Mouse (Mus musculus) erythroblast, embryonic 14.5 days (primary cell): ENCODE data around the gene Cars2. TPM values are rescaled to one million over a fixed set of nuclear protein-coding genes. Genes with fewer than 3 reads are reported as not detected.

Source experiments
- H3K27me3 ChIP-seq: 2 replicates; pipeline ENCODE4 v1.6.1; 2012; ENCODE audit warnings: inconsistent platforms; ENCODE audit not compliant: control insufficient read depth
- H3K36me3 ChIP-seq: 2 replicates; pipeline ENCODE4 v1.6.1; 2012; ENCODE audit warnings: mild to moderate bottlenecking, inconsistent platforms; ENCODE audit not compliant: control insufficient read depth
- H3K4me1 ChIP-seq: 2 replicates; pipeline ENCODE4 v1.6.1; 2012; ENCODE audit warnings: inconsistent platforms; ENCODE audit not compliant: control insufficient read depth
- H3K4me3 ChIP-seq: replicated peaks from 2 replicates; pipeline ENCODE3; 2012; ENCODE audit warnings: moderate library complexity, mild to moderate bottlenecking, inconsistent platforms
- H3K9me3 ChIP-seq: 2 replicates; pipeline ENCODE4 v1.6.1; 2012; ENCODE audit warnings: low read length, inconsistent platforms, mixed read lengths; ENCODE audit not compliant: control insufficient read depth
- GATA1 ChIP-seq: IDR thresholded peaks from 2 replicates; pipeline ENCODE4 v1.6.1; 2012; ENCODE audit warnings: low read length, inconsistent platforms, mixed read lengths
- TAL1 ChIP-seq: IDR thresholded peaks from 3 replicates; pipeline ENCODE4 v1.6.1; 2012; ENCODE audit warnings: low read length, inconsistent platforms, mixed read lengths
- polyA plus RNA-seq: library from polyadenylated mRNA; stranded (reverse); fragments of >175 nt; gene quantifications from 2 replicates; pipeline ENCODE4 v1.2.3, GENCODE M21; 2012

Gene Cars2
- polyA plus RNA-seq = 2.0 and 2.3 TPM in 2 replicates

DNA sequence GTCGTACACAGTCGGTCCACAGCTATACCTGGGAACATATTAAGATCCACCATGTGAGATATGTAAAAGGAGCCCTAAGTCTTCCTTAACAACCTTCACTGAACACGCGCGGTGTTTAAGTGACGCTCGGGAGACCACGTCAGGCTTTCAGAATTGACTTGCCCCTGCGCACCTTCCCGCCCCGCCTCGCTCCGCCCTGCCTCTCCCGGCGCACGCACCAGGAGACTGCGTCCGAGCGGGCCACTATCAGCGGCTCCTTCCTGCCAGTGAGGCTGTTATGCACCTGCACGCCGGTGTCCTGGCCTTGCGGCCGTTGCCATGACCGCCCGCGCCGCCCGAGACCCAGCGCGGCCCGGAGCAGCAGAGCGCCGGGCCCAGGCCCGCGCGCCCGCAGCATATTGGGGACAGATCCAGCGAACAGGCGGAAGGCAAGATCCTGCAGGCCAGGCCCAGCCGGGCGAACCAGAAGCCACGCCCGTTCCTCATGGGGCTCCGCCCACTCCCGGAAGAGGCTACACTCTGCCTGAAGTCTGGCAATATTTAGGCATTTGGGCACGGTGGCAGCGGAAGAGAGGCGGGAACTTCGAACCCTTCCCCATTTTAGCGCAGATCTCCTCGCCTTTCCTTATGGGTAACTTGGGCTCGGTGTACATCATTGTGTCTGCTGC lies at the start of gene Cars2:
Gene Cars2, minus strand, starts transcription at position 503 of the 668 bp plus-strand sequence.
- TF ChIP-seq TAL1 = no peak
- no peak for TF ChIP-seq GATA1
- Histone ChIP-seq H3K4me3 (peak within 1 kb of the TSS; percentile 84), H3K9me3 (no peaks in the 10 kb centered on the region), H3K27me3 (no peaks in the 10 kb centered on the region), H3K36me3 (peaks cover 18% of the 10 kb centered on the region), H3K4me1 (peaks cover 52% of the 10 kb centered on the region)

- H3K4me3 ChIP-seq = no peak overlapping the region
- TF ChIP-seq TAL1 (no peak), GATA1 (no peak)
- H3K36me3 ChIP-seq = no peaks in the 10 kb centered on the region
- peaks cover 5% of the 10 kb centered on the region for H3K9me3 ChIP-seq
- H3K27me3 ChIP-seq = no peaks in the 10 kb centered on the region
- H3K4me1 ChIP-seq = peaks cover 8% of the 10 kb centered on the region
These were observed 42.8 kb upstream of the Cars2 start for GRCm38 (mm10) chr8:11593222-11593884.

DNA sequence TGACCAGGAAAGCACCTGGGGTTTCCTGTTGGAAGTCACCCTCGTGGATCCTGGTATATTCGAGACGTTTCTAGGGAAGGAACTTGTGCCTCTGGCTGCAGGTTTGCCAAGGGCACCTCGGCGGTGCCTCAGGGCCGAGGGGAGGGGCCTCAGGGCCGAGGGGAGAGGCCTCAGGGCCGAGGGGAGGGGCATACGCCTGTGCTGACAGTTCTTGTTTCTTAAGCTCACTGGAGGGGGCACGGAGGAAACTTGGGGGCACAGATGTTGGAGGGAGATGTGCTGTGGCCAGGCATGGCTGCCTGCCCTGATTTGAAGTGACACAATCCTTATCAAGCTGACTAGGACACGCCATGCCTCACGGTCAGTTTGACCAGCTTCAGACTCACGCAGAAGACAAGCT lies 41.7 kb upstream of the Cars2 start:
- H3K4me1 ChIP-seq = peaks cover 8% of the 10 kb centered on the region
- H3K36me3 ChIP-seq = no peaks in the 10 kb centered on the region
- no peak for TF ChIP-seq TAL1
- no peak for TF ChIP-seq GATA1
- no peaks in the 10 kb centered on the region for H3K27me3 ChIP-seq
- H3K9me3 ChIP-seq = peaks cover 5% of the 10 kb centered on the region
- no peak overlapping the region for H3K4me3 ChIP-seq

- Histone ChIP-seq H3K4me3 (no peak overlapping the region), H3K9me3 (peaks cover 2% of the 10 kb centered on the region), H3K4me1 (peaks cover 8% of the 10 kb centered on the region), H3K27me3 (no peaks in the 10 kb centered on the region), H3K36me3 (no peaks in the 10 kb centered on the region)
- TF ChIP-seq TAL1 = no peak
- no peak for TF ChIP-seq GATA1
These were observed 41.3 kb upstream of the Cars2 start for GRCm38 (mm10) chr8:11591837-11592236.

- Histone ChIP-seq H3K9me3 (peaks cover 11% of the 10 kb centered on the region), H3K36me3 (no peaks in the 10 kb centered on the region), H3K4me3 (no peak overlapping the region), H3K27me3 (no peaks in the 10 kb centered on the region), H3K4me1 (no peaks in the 10 kb centered on the region)
- TF ChIP-seq GATA1 (no peak), TAL1 (no peak)
These were observed 35.8 kb upstream of the Cars2 start for GRCm38 (mm10) chr8:11586374-11586745.

GRCm38 (mm10) chr8:11585513-11586373 lies 35.2 kb upstream of the Cars2 start:
- Histone ChIP-seq H3K4me3 (no peak overlapping the region), H3K4me1 (no peaks in the 10 kb centered on the region), H3K27me3 (no peaks in the 10 kb centered on the region), H3K9me3 (peaks cover 11% of the 10 kb centered on the region), H3K36me3 (no peaks in the 10 kb centered on the region)
- TF ChIP-seq TAL1 (no peak), GATA1 (no peak)

DNA sequence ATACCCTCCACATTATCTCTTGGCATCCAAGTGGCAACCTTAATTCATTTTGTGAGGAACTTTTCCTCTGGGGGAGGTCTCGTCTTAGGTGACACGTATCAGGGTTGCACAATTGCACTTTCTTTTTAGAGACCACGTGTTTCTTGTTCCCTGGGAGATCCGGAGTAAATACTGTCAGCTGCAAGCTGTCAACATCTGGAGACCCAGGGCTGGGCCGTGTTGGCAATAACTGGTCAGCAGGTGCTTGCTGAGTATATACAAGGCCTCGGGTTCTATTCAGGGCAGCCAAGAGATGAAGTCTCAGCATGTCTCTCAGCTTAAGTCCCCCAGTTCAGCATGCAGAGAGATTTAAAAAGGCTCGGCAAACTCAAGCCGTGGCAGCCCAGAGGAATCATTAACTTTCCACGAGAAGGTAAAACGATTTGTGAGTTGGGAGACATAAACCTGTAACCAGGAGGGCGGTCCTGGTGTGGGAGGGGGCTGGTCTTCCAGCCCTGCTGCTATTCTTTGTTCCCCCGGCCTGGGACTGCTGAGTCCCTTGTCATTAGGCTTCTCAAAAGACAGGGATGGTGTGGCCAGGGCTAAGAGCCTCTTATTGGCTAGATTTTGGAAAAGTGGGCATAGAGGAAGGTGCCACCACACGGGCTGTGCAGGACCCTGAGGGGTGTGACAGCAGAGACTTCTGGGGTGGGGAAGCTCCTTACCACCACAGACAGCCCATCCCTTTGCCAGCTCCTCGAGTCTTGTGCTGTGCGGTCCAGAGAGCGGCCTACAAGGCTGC lies 25.2 kb upstream of the Cars2 start:
- Histone ChIP-seq H3K4me1 (no peaks in the 10 kb centered on the region), H3K27me3 (no peaks in the 10 kb centered on the region), H3K9me3 (no peaks in the 10 kb centered on the region), H3K36me3 (no peaks in the 10 kb centered on the region), H3K4me3 (no peak overlapping the region)
- TF ChIP-seq GATA1 (no peak), TAL1 (no peak)

- Histone ChIP-seq H3K9me3 (no peaks in the 10 kb centered on the region), H3K36me3 (no peaks in the 10 kb centered on the region), H3K4me1 (no peaks in the 10 kb centered on the region), H3K4me3 (no peak overlapping the region), H3K27me3 (no peaks in the 10 kb centered on the region)
- no peak for TF ChIP-seq TAL1
- TF ChIP-seq GATA1 = no peak
These were observed 24.5 kb upstream of the Cars2 start for GRCm38 (mm10) chr8:11574911-11575603.
